Mouse (Mus musculus) 3T3-L1 (cell line): ENCODE data around the gene Vdac2.

Experiments
- DNase-seq: peaks from one replicate; pipeline ENCODE4 v3.0.0-alpha.2; 2015; ENCODE audit warnings: low read depth, low spot score

The Vdac2 gene

GRCm38 (mm10) chr14:21824938-21825337 is at the start of gene Vdac2:
TSS of gene Vdac2 (plus strand) at chr14:21825238.
- DNase-seq, result no peak

DNA sequence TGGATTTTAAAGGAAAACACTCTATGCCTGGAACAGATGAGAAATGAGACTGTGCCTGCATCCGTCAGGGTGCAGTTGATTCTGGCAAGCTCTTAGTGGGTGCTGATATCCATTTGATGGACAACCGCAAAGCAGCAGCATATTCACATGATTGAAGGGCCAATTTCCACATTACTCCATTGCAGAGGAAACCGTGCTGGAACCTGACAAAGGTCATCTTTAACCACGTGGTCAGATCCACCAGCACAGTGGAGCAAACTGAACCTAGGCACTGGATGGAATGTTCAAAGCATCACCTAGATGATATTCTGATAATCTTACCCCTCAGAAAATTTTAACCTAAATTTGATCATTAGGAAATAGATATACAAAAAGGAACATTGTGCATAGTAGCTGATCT is 48.8 kb upstream of the Vdac2 start:
- DNase-seq, result no peak

GRCm38 (mm10) chr14:21786500-21786899 is 38.5 kb upstream of the Vdac2 start:
- DNase-seq, result no peak

DNA sequence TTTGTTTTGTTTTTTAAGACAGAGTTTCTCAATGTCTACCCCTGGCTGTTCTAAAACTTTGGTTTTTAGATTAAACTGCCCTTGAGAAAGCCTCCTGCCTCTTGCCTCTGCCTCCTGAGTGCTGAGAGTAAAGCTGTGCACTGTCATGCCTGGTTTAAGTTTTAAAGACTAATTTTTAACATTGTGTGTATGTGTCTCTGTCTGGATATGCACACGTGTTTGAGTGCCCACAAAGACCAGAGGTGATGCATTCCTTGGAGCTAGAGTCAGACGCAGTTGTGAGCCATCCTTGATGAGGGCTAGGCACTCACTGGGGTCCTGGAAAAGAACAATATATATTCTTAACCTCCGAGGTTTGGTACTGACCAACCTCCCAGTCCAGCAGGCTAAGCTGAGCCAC is 37.7 kb upstream of the Vdac2 start:
- no peak for DNase-seq

GRCm38 (mm10) chr14:21788121-21788520 is 36.9 kb upstream of the Vdac2 start:
- DNase-seq, result no peak

- no peak for DNase-seq
These were observed 34.3 kb upstream of the Vdac2 start for GRCm38 (mm10) chr14:21790585-21791251.

DNA sequence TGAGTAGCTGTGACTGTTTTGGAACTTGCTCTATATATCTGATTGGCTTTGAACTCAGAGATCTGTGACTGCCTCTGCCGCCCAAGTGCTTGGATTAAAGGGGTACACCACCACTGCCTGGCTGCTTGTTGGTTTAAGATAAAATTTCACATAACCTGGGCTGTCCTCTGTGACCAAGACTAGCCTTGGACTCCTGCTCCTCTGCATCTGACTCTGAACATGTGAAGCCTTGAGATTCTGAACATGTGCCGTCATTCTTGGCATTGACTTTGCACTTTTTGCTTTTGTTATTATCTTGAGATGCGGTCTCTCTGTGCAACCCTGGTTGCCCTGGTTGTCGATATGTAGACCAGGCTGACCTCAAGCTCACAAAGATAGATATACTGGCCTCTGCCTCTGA is 33.3 kb upstream of the Vdac2 start:
- no peak for DNase-seq

- DNase-seq, result no peak
These were observed 32.8 kb upstream of the Vdac2 start for GRCm38 (mm10) chr14:21792250-21792649.

- peak; percentile 55 for DNase-seq
These were observed 24.4 kb upstream of the Vdac2 start for GRCm38 (mm10) chr14:21800641-21801040.

DNA sequence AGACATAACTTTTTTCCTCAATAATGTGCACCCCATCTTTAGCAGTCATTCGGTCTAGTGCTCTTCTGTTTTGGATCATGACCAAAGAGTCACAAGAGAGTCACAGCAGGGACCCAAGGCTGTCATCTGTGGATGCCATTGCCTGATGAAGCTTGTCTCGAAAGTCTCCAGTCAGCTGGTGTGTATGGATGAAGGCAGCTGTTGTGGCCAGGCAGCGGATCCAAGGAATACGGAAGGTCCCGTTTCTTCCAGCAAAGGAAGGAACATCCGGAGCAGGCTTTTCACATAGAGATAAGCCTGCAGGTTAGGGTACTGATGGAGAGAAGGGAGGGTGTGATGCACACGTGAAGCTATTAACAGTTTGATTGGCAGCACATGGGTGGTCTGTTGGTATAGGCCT is 23.4 kb upstream of the Vdac2 start:
- no peak for DNase-seq

DNA sequence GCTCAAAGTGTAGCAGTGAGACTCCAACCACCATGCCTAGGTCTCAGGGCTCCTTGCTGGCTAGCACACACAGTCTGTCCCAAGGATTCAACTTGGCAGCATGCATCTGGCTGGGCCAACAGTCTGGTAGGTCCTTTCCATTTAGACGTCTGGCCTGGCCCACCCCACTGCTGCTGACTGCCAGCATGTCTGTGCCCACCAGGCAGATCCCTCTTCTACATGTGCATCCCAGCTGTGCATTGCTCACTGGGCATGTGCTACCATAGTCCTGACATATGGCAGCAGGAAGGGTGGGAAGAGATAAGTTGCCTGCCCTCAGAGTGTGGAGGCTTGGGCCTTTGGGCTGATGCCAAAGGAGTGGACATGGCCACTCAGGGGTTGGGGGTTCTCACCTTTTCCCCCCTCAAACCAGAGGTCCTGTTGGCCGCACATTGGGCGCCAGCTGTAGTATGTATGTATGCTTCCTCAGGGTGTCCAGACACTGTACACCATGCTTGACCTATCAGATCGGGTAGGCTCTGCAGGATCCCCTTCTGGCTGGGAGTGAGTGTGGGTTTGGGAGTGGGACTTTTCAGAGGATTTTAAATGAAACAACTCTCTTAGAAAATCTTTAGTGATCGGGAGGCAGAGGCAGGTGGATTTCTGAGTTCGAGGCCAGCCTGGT is 22.4 kb upstream of the Vdac2 start:
- DNase-seq, result no peak

DNA sequence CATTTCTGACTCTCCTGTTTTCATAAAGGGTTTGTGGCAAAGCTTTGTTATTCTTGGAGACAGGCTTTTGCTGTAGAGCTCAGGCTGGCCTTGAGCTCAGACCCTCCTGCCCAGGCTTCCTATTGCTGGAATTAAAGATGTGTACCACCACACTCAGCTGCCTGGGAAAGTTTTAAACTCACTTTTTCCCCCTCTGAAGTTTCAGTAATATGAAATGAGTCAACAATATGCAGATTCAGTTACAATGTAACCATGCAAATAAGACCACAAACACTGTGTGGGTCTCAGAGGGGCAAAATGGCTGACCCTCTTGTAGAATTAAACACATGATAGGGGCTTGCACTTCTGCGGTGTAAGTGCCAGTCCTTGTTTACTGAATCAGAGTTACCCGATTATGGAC is 18.8 kb upstream of the Vdac2 start:
- DNase-seq, result no peak

DNA sequence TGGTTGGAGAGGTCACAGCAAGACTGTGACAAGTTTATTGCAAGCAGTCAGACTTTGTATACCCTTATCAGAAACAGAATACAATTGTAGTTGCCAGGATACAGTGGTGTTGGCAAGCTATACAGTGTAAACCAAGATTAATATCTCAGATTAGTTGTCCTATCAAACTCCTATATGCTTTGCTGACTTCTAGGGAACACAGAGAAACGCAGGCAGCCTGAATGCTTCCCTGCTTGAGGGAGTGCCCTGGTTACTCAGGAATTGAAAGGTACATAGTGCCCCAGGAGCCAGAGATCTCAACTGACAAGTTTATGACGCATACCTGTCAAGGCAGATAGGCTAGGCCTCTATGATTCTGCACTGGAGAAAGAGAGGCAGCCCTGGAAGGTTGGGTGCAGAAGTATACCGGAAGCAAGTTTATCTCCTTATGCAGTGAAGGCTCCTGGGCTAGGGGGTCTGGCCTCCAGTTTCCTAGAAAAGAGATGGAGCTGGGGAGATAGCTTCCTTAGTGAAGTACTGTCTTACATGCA is 18.3 kb upstream of the Vdac2 start:
- no peak for DNase-seq

DNA sequence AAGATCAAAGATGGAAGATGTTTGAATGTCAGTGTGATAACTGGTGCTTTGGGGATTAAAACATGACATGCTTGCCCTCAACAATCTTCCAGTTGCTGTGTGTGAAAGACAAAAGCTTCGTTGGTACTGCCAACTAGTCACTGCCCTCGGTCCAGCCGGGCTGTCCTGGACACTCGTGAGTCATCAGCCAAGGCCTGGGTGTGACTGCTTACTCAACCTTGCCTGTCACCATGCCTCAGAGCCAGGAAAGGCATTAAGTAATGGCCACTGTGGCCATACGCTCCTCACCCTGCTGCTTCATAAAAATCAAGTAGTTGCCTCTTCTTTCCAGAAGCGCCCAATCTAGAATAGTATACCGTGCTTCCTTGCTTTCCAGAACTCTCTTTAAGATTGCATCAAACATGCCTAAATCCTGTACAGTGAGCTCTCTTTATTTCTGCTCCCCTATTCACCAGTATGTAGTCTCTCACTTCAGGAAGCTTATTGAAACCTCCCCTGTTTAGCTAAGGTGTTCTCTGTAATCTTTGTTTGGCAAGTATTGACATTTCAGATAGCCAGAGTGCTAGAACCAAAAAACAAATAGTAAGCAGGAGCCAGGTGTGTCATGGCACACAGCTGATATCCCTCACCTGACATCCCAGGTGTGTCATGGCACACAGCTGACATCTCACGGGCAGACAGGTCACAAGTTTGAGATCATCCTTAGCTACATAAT is 16.7 kb upstream of the Vdac2 start:
- peak; percentile 83 for DNase-seq

GRCm38 (mm10) chr14:21809418-21809817 is 15.6 kb upstream of the Vdac2 start:
- no peak for DNase-seq

DNA sequence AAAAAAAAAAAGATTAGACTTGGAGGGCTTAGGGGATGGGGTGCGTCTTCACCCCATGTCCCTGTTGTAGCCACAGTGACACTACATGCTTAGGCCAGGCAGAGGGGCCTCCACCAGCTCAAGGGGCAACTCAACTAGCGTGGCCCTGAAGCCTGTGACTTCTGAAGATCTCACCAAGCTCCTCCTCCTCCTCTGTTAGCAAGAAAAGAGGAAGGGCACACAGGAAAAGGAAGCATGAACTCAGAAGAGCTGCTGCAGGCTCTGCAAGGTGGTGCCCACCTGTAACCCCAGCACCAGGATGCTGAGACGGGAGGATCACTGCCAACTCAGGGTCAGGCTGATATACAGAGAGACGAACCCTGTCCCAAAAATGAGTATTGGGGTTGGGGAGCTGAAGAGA is 13.7 kb upstream of the Vdac2 start:
- no peak for DNase-seq

- no peak for DNase-seq
These were observed 13.2 kb upstream of the Vdac2 start for GRCm38 (mm10) chr14:21811744-21812393.

- peak; percentile 86 for DNase-seq
These were observed 12.4 kb upstream of the Vdac2 start for GRCm38 (mm10) chr14:21812590-21813162.

DNA sequence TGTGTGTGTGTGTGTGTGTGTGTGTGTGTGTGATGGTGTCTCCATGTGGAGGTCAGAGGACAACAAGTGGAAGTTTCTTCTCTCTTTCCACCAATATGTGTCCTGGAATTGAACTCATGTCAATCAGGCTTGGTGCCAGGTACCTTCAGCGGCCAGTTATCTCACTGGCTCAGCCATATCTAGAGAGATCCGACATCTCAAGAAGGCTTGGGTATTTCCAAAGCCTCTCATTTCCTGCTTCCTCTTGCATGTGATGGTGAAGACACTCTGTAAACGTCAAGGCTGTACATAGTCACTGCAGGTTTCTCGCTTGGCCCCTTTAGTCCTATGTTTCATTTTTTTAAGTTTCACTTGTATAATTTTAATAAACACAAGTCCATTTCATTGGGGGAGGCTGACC is 11.8 kb upstream of the Vdac2 start:
- no peak for DNase-seq

GRCm38 (mm10) chr14:21813847-21814246 is 11.2 kb upstream of the Vdac2 start:
- DNase-seq, result peak; percentile 57

DNA sequence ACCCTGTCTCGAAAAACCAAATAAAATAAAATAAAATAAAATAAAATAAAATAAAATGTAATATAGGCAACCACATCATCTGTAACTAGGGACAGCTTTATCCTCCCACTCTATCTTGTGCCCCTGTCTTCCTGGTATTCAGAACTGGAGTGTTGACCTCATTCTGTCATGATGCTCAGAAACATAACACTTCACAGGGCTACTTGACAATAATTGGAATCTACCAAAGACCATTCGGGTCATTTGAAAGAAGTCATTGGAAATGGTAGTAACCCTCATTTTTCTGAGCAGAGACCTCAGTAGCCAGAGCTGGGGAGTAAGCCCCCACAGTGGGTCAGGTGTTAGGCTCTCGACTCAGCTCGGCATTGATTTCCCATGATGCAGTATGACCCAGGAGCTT is 10.4 kb upstream of the Vdac2 start:
- no peak for DNase-seq

DNA sequence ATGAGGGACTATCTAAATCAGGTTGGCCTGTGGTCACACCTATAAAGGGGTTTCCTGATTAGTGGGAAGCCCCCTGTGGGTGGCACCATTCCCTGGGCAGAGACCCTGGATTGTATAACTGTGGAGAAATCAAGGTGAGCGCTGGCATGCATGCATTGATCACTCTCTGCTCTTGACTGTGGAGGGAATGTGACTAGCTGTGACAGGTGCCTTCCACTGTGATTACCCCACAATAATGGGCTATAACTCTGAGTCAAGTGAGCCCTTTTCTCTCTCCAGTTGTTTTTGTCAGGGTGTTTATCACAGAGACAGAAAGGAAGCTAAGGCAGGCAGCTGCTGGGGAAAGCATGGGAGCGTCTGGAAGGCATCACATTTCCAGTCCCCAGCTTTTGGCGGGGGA is 8.8 kb upstream of the Vdac2 start:
- no peak for DNase-seq
